Comparison of ENCODE assay signal across 30 mouse cellular contexts in the genomic region with DNA sequence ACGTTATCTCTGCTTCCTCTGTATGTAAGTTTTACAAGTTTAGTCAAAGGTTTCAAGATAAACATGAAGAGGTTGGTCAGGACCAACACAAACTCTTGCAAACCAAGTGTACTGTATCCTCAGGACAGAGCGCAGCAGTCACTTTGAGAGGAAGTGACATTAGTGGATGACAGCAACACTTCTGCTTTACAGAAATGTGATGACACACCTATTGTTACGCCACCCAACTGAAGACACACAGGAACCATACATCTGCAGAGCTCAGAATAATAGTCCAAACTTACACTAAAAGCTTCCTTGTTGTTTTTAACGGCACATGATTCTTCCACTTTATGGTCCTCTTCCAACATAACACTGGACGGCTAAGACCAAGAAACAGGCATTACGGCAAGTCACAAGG. TPM values are rescaled to one million over a fixed set of nuclear protein-coding genes. Genes with fewer than 3 reads are reported as not detected.
A peak's percentile ranks its signal among the peaks of the same experiment; 100 is the strongest.
DNase-seq lines count a peak whose midpoint lies in the region; ATAC-seq and TF ChIP-seq lines count a peak whose summit lies in the region.
"Had no signal": no experiment of that assay in that cellular context is flagged by ENCODE, and none has a peak within 500 bp of the region (broad histone marks: within the 10 kb centered on the region; RNA-seq: fewer than 3 reads in every experiment).

No protein-coding gene starts in this region.

- peak; percentile 55; the same call in 1 of the 2 replicates for ATAC-seq in liver, postnatal 0 days
- no peak for ATAC-seq in liver, embryonic 12.5 days
- peak; percentile 17 to 81; a peak in 1 of 4 replicates for ATAC-seq in hematopoietic stem cell, adult 5-6 weeks (replicated peaks in 1 of 2; ENCODE audit: insufficient read depth in 1 of 2, low FRiP score in 2 of 2, low TSS enrichment in 1 of 2, low read depth in 1 of 2, poor library complexity in 2 of 2, severe bottlenecking in 2 of 2)
- peak; percentile 96 for ATAC-seq in monocyte, adult 5-6 weeks (replicated peaks; ENCODE audit: insufficient number of reproducible peaks, low FRiP score, low TSS enrichment, poor library complexity, severe bottlenecking)
- ATAC-seq: activated CD4-positive, CD25-positive, alpha-beta regulatory T cell, adult 4 months; forebrain, postnatal 0 days; intestine, postnatal 0 days had no signal

- H3K27me3 ChIP-seq in liver, postnatal 0 days (ENCODE audit: insufficient read depth, low read length), result no peaks in the 10 kb centered on the region
- H3K27me3 ChIP-seq in liver, embryonic 12.5 days (replicated peaks), result no peaks in the 10 kb centered on the region
- H3K27me3 ChIP-seq in MEL (ENCODE audit: control insufficient read depth in 1 of 2, insufficient read depth in 2 of 2, low read length in 2 of 2), result no peaks in the 10 kb centered on the region
- H3K27me3 ChIP-seq in cerebellum, adult 2 months (ENCODE audit: control insufficient read depth, insufficient read depth, low read length), result no peaks in the 10 kb centered on the region
- H3K27me3 ChIP-seq: embryonic facial prominence, embryonic 15.5 days; forebrain, embryonic 12.5 days; heart, embryonic 12.5 days; liver, embryonic 15.5 days had no signal

- WGBS in liver, postnatal 0 days (ENCODE audit: insufficient replicate concordance), result 79% methylated on average over 6 of the region's 6 CpGs
- WGBS in liver, embryonic 12.5 days (ENCODE audit: insufficient replicate concordance), result 90% methylated on average over 6 of the region's 6 CpGs
- WGBS in cerebellum, adult 2 months, result 94% methylated on average over 6 of the region's 6 CpGs

- TF ChIP-seq CTCF in liver, postnatal 0 days (IDR thresholded peaks at IDR 0.05; ENCODE audit: low read depth), result no peak
- TF ChIP-seq CTCF in MEL (IDR thresholded peaks at IDR 0.05 in 2 of 3, conservative IDR thresholded peaks at IDR 0.05 in 1 of 3; ENCODE audit: control insufficient read depth in 1 of 3, insufficient read depth in 1 of 3, low read depth in 2 of 3, low read length in 3 of 3, poor library complexity in 1 of 3, severe bottlenecking in 1 of 3), result no peak
- TF ChIP-seq CTCF in cerebellum, adult 2 months (IDR thresholded peaks at IDR 0.05; ENCODE audit: borderline replicate concordance, insufficient read depth, low read depth, low read length), result no peak

- 0 out of 2 replicates have a peak overlapping the region, but pooled peaks have one; percentile 14 for H3K4me2 ChIP-seq in liver, postnatal 0 days (ENCODE audit: low read depth, low read length)
- no peak overlapping the region for H3K4me2 ChIP-seq in liver, embryonic 12.5 days
- H3K4me2 ChIP-seq: embryonic facial prominence, embryonic 15.5 days; forebrain, embryonic 12.5 days; heart, embryonic 12.5 days; hindbrain, embryonic 14.5 days; liver, embryonic 15.5 days had no signal

- peak overlapping the region; percentile 66 for H3K27ac ChIP-seq in liver, postnatal 0 days (ENCODE audit: low read depth)
- H3K27ac ChIP-seq in liver, embryonic 12.5 days, result no peak overlapping the region
- H3K27ac ChIP-seq in MEL (ENCODE audit: control insufficient read depth, low read depth, low read length), result no peak overlapping the region
- no peak overlapping the region for H3K27ac ChIP-seq in cerebellum, adult 2 months (ENCODE audit: insufficient read depth, low read length)
- H3K27ac ChIP-seq: embryonic facial prominence, embryonic 10.5 days; embryonic facial prominence, embryonic 15.5 days; forebrain, embryonic 12.5 days; hindbrain, embryonic 14.5 days; liver, embryonic 15.5 days had no signal

- peaks cover 80% of the 10 kb centered on the region for H3K36me3 ChIP-seq in liver, postnatal 0 days (replicated peaks; ENCODE audit: insufficient read depth, low read length)
- H3K36me3 ChIP-seq in liver, embryonic 12.5 days, result peaks cover 98% of the 10 kb centered on the region
- peaks cover 8 to 25% of the 10 kb centered on the region in 2 experiments for H3K36me3 ChIP-seq in MEL (ENCODE audit: control insufficient read depth in 1 of 2, insufficient read depth in 2 of 2, low read length in 2 of 2)

- no peak for DNase-seq in liver, postnatal 0 days
- peak; percentile 48 for DNase-seq in MEL (ENCODE audit: low read depth, low spot score)
- DNase-seq in adrenal gland, postnatal 14 days, result no peak
- DNase-seq in cerebellum, adult 2 months, result no peak
- DNase-seq: adrenal gland, adult 2 months; cerebellum, adult 11-12 months; cerebellum, postnatal 14 days; forebrain, postnatal 0 days; gastrocnemius, postnatal 10 days; heart, adult 18-20 months; heart, postnatal 4 days; kidney, postnatal 14 days; layer of hippocampus, adult 9-11 months; liver; lung, postnatal 14 days; midbrain, embryonic 14.5 days; right cerebral cortex, postnatal 4 days; thymus, adult 2 months; thymus, postnatal 36 days had no signal

- no peak for TF ChIP-seq POLR2A in MEL (IDR thresholded peaks at IDR 0.05; ENCODE audit: control insufficient read depth in 1 of 2, insufficient read depth in 1 of 2, low read depth in 1 of 2, low read length in 2 of 2, poor library complexity in 1 of 2)
- no peak for TF ChIP-seq POLR2A in cerebellum, adult 2 months (IDR thresholded peaks at IDR 0.05; ENCODE audit: borderline replicate concordance, insufficient read depth, low read length)

- peaks cover 22% of the 10 kb centered on the region for H3K79me2 ChIP-seq in MEL (ENCODE audit: control insufficient read depth, insufficient read depth, low read length, poor library complexity)

- H3K9ac ChIP-seq in liver, postnatal 0 days (replicated peaks), result no peak overlapping the region
- no peak overlapping the region for H3K9ac ChIP-seq in liver, embryonic 12.5 days
- no peak overlapping the region for H3K9ac ChIP-seq in MEL (ENCODE audit: control insufficient read depth, low read depth, low read length, poor library complexity, severe bottlenecking)
- H3K9ac ChIP-seq: embryonic facial prominence, embryonic 15.5 days; forebrain, embryonic 12.5 days; forebrain, postnatal 0 days; heart, embryonic 12.5 days; hindbrain, embryonic 14.5 days; liver, embryonic 15.5 days had no signal

- H3K9me3 ChIP-seq in liver, postnatal 0 days (ENCODE audit: low read length), result no peaks in the 10 kb centered on the region
- no peaks in the 10 kb centered on the region for H3K9me3 ChIP-seq in liver, embryonic 12.5 days (replicated peaks)
- no peaks in the 10 kb centered on the region for H3K9me3 ChIP-seq in MEL (replicated peaks; ENCODE audit: insufficient read depth, low read length)
- H3K9me3 ChIP-seq: embryonic facial prominence, embryonic 10.5 days; embryonic facial prominence, embryonic 15.5 days; forebrain, embryonic 12.5 days; heart, embryonic 12.5 days; liver, embryonic 15.5 days had no signal

- no peak overlapping the region for H3K4me3 ChIP-seq in liver, postnatal 0 days (ENCODE audit: low read depth, low read length)
- H3K4me3 ChIP-seq in liver, embryonic 12.5 days, result no peak overlapping the region
- H3K4me3 ChIP-seq in MEL (ENCODE audit: control insufficient read depth in 1 of 2, insufficient read depth in 1 of 2, low read depth in 2 of 2, low read length in 2 of 2), result no peak overlapping the region
- no peak overlapping the region for H3K4me3 ChIP-seq in cerebellum, adult 2 months (replicated peaks; ENCODE audit: insufficient read depth, low read depth, low read length)
- H3K4me3 ChIP-seq: embryonic facial prominence, embryonic 10.5 days; embryonic facial prominence, embryonic 15.5 days; forebrain, embryonic 12.5 days; heart, embryonic 12.5 days; liver, embryonic 15.5 days had no signal

- TF ChIP-seq RAD21 in MEL (IDR thresholded peaks at IDR 0.05; ENCODE audit: low read depth, low read length), result no peak

- no peak for TF ChIP-seq EP300 in liver, postnatal 0 days (IDR thresholded peaks at IDR 0.05; ENCODE audit: low read depth)
- no peak for TF ChIP-seq EP300 in MEL (IDR thresholded peaks at IDR 0.05; ENCODE audit: low read depth in 1 of 2, low read length in 2 of 2)

- peaks cover 4% of the 10 kb centered on the region for H3K4me1 ChIP-seq in liver, postnatal 0 days (ENCODE audit: insufficient read depth)
- peaks cover 19% of the 10 kb centered on the region for H3K4me1 ChIP-seq in liver, embryonic 12.5 days
- H3K4me1 ChIP-seq in MEL (ENCODE audit: control insufficient read depth in 1 of 2, insufficient read depth in 2 of 2, low read length in 2 of 2), result peaks cover 2 to 3% of the 10 kb centered on the region in 2 experiments; a peak in 3 of 4 replicates
- H3K4me1 ChIP-seq in cerebellum, adult 2 months (ENCODE audit: control insufficient read depth, insufficient read depth, low read length), result no peaks in the 10 kb centered on the region

RNA-seq across cellular contexts. Expression of a gene that starts 7.1 kb away (rescaled TPM):
- 19.3 and 23.7 TPM in 2 replicates for polyA plus RNA-seq in liver, postnatal 0 days (2015; fragmentation: Nextera tagmentation; extraction: Ambion mirVana)
- 49.6 and 51.9 TPM in 2 replicates for polyA plus RNA-seq in liver, embryonic 12.5 days (2016; fragmentation: Nextera tagmentation; extraction: Ambion mirVana)
- total RNA-seq in MEL (2012; rRNA removed), result 17.2 and 18.4 TPM in 2 replicates
- polyA plus RNA-seq in MEL (2012; ENCODE audit: insufficient read depth in 1 of 2, insufficient read length in 2 of 2, low read depth in 1 of 2, low replicate concordance in 2 of 2, missing spikeins in 1 of 2), result 10 to 100 TPM in 1 of 2 experiments, not detected in 1; 57.4 TPM
- 95.3 and 116 TPM in 2 replicates for total RNA-seq in hematopoietic stem cell, adult 5-6 weeks (2017)
- 85.0 to 187 TPM (median 163 TPM) in 3 replicates for total RNA-seq in monocyte, adult 5-6 weeks (2017)
- total RNA-seq in adrenal gland, postnatal 14 days (2021), result 46.9 and 58.0 TPM in 2 replicates
- polyA plus RNA-seq in cerebellum, adult 2 months (2012; rRNA removed), result 60.4 and 63.5 TPM in 2 replicates

RNA-seq across cellular contexts. Expression of a gene that starts 29.4 kb away (rescaled TPM):
- 10.1 and 12.2 TPM in 2 replicates for polyA plus RNA-seq in liver, postnatal 0 days (2015; fragmentation: Nextera tagmentation; extraction: Ambion mirVana)
- 17.6 and 20.4 TPM in 2 replicates for polyA plus RNA-seq in liver, embryonic 12.5 days (2016; fragmentation: Nextera tagmentation; extraction: Ambion mirVana)
- 13.3 and 16.2 TPM in 2 replicates for total RNA-seq in MEL (2012; rRNA removed)
- polyA plus RNA-seq in MEL (2012; ENCODE audit: insufficient read depth in 1 of 2, insufficient read length in 2 of 2, low read depth in 1 of 2, low replicate concordance in 2 of 2, missing spikeins in 1 of 2), result 10 to 100 TPM in 1 of 2 experiments, not detected in 1; 23.0 TPM
- 105 and 149 TPM in 2 replicates for total RNA-seq in hematopoietic stem cell, adult 5-6 weeks (2017)
- 187 to 211 TPM (median 206 TPM) in 3 replicates for total RNA-seq in monocyte, adult 5-6 weeks (2017)
- total RNA-seq in adrenal gland, postnatal 14 days (2021), result 63.1 and 64.8 TPM in 2 replicates
- polyA plus RNA-seq in cerebellum, adult 2 months (2012; rRNA removed), result 117 and 128 TPM in 2 replicates

RNA-seq across cellular contexts. Expression of a gene that starts 35.4 kb away (rescaled TPM):
- polyA plus RNA-seq in liver, postnatal 0 days (2015; fragmentation: Nextera tagmentation; extraction: Ambion mirVana), result 32.5 and 40.7 TPM in 2 replicates
- polyA plus RNA-seq in liver, embryonic 12.5 days (2016; fragmentation: Nextera tagmentation; extraction: Ambion mirVana), result 64.6 and 65.7 TPM in 2 replicates
- total RNA-seq in MEL (2012; rRNA removed), result 55.2 and 56.9 TPM in 2 replicates
- 10 to 100 TPM in 1 of 2 experiments, not detected in 1; 82.9 TPM for polyA plus RNA-seq in MEL (2012; ENCODE audit: insufficient read depth in 1 of 2, insufficient read length in 2 of 2, low read depth in 1 of 2, low replicate concordance in 2 of 2, missing spikeins in 1 of 2)
- 376 and 381 TPM in 2 replicates for total RNA-seq in hematopoietic stem cell, adult 5-6 weeks (2017)
- 452 to 482 TPM (median 480 TPM) in 3 replicates for total RNA-seq in monocyte, adult 5-6 weeks (2017)
- 85.8 and 91.7 TPM in 2 replicates for total RNA-seq in adrenal gland, postnatal 14 days (2021)
- 95.1 and 97.2 TPM in 2 replicates for polyA plus RNA-seq in cerebellum, adult 2 months (2012; rRNA removed)

RNA-seq across cellular contexts. Expression of a gene that starts 35.7 kb away (rescaled TPM):
- polyA plus RNA-seq in liver, postnatal 0 days (2015; fragmentation: Nextera tagmentation; extraction: Ambion mirVana), result 7.5 and 7.6 TPM in 2 replicates
- 39.2 and 39.5 TPM in 2 replicates for polyA plus RNA-seq in liver, embryonic 12.5 days (2016; fragmentation: Nextera tagmentation; extraction: Ambion mirVana)
- total RNA-seq in MEL (2012; rRNA removed), result 27.0 and 28.5 TPM in 2 replicates
- 10 to 100 TPM in 1 of 2 experiments, not detected in 1; 29.7 TPM for polyA plus RNA-seq in MEL (2012; ENCODE audit: insufficient read depth in 1 of 2, insufficient read length in 2 of 2, low read depth in 1 of 2, low replicate concordance in 2 of 2, missing spikeins in 1 of 2)
- total RNA-seq in hematopoietic stem cell, adult 5-6 weeks (2017), result 37.5 and 38.5 TPM in 2 replicates
- 1.2 TPM in 1 of 3 replicates, not detected in the others for total RNA-seq in monocyte, adult 5-6 weeks (2017)
- total RNA-seq in adrenal gland, postnatal 14 days (2021), result 8.5 and 10.7 TPM in 2 replicates
- 0.33 and 0.54 TPM in 2 replicates for polyA plus RNA-seq in cerebellum, adult 2 months (2012; rRNA removed)
